Mouse (Mus musculus): Measurements from ENCODE around the gene Map4k1.
"Not testable (repeated sequence)": the region's sequence is repeated elsewhere in the genome, so short reads cannot be mapped to it uniquely, and the experiment has no call there.

The Map4k1 gene

GRCm38 (mm10) chr7:28956270-28956669, 25.6 kb upstream of the Map4k1 start:
- no peak for DNase-seq

GRCm38 (mm10) chr7:28957286-28957685, 24.6 kb upstream of the Map4k1 start:
- peak; percentile 53 for DNase-seq

- no peak for DNase-seq
Observed at GRCm38 (mm10) chr7:28957997-28958725, 23.7 kb upstream of the Map4k1 start.

- no peak for DNase-seq
Observed at GRCm38 (mm10) chr7:28958770-28959169, 23.1 kb upstream of the Map4k1 start.

- peak; percentile 78 for DNase-seq
Observed at GRCm38 (mm10) chr7:28959505-28960045, 22.3 kb upstream of the Map4k1 start.

GRCm38 (mm10) chr7:28960354-28961046, 21.4 kb upstream of the Map4k1 start:
- DNase-seq = no peak

GRCm38 (mm10) chr7:28961584-28961926, 20.3 kb upstream of the Map4k1 start:
- DNase-seq = no peak

GRCm38 (mm10) chr7:28961927-28962670, 19.8 kb upstream of the Map4k1 start, which contains the start of gene Actn4:
Gene Actn4 (minus strand): TSS chr7:28962340.
- DNase-seq = peak; percentile 99

GRCm38 (mm10) chr7:28963399-28963923, 18.4 kb upstream of the Map4k1 start:
- no peak for DNase-seq

- DNase-seq = no peak
Observed at GRCm38 (mm10) chr7:28965346-28965840, 16.5 kb upstream of the Map4k1 start.

GRCm38 (mm10) chr7:28966181-28966580, 15.7 kb upstream of the Map4k1 start:
- no peak for DNase-seq

GRCm38 (mm10) chr7:28966751-28967505, 14.9 kb upstream of the Map4k1 start:
- no peak for DNase-seq

GRCm38 (mm10) chr7:28968120-28968519, 13.7 kb upstream of the Map4k1 start:
- not testable (repeated sequence) for DNase-seq

GRCm38 (mm10) chr7:28969271-28969670, 12.6 kb upstream of the Map4k1 start:
- DNase-seq = no peak

- DNase-seq = peak; percentile 34
Observed at GRCm38 (mm10) chr7:28969672-28970394, 12.0 kb upstream of the Map4k1 start.

GRCm38 (mm10) chr7:28971029-28971428, 10.8 kb upstream of the Map4k1 start:
- DNase-seq = no peak

- peak; percentile 91 for DNase-seq
Observed at GRCm38 (mm10) chr7:28971770-28972269, 10.0 kb upstream of the Map4k1 start.

GRCm38 (mm10) chr7:28972542-28972985, 9.3 kb upstream of the Map4k1 start:
- peak; percentile 88 for DNase-seq

GRCm38 (mm10) chr7:28973025-28973424, 8.8 kb upstream of the Map4k1 start:
- DNase-seq = peak; percentile 52

- no peak for DNase-seq
Observed at GRCm38 (mm10) chr7:28977556-28977955, 4.3 kb upstream of the Map4k1 start.
